Mouse (Mus musculus): ENCODE measurements at regions not wholly inside any gene's neighbourhood (a gene's known extent, or its start where the extent isn't known, plus 50 kb on each side); places are given as distances from the start of the nearest gene placed in this dataset.
A peak's percentile ranks its signal among the peaks of the same experiment; 100 is the strongest.

DNA sequence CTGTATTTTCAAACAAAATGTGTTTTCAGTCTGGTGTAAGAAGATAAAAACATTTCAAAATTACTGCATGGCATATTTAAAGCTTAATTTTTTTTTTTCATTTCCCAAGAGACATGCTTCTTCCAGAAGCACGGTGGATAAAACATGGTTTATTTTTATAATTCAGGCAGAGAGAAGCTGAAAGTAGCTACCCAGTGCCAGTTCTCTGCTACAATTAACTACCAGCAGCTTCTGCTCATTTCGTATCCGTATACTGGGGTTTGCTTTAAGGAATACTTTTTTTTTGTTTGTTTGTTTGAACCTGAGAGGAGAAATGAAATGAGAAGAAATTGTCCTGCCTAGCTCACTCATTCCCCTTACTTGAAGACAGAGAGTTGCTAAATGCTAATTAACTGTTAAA is 98.9 kb upstream of the Tmtc1 start:
- DNase-seq (ENCODE audit: low spot score in 2 of 2): no peak

DNA sequence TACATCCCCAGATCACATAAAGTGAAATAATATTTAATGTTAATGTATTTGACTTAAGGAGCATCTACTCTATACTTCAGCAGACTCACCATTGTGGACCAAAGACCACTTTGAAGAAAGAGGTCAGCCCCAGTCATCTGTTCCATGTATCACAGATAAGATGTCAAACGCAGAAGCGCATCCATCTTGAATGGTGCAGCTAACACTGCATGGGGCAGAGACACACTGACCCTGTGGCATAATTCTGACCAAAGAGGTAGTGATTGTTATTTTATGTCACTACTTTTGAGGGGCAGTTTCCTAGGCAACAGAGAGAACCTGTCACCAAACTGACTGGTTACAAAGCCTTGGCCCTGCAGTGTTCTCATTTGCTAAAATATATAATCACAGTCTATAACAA is 97.8 kb upstream of the Tmtc1 start:
- DNase-seq (ENCODE audit: low spot score in 2 of 2): no peak

DNA sequence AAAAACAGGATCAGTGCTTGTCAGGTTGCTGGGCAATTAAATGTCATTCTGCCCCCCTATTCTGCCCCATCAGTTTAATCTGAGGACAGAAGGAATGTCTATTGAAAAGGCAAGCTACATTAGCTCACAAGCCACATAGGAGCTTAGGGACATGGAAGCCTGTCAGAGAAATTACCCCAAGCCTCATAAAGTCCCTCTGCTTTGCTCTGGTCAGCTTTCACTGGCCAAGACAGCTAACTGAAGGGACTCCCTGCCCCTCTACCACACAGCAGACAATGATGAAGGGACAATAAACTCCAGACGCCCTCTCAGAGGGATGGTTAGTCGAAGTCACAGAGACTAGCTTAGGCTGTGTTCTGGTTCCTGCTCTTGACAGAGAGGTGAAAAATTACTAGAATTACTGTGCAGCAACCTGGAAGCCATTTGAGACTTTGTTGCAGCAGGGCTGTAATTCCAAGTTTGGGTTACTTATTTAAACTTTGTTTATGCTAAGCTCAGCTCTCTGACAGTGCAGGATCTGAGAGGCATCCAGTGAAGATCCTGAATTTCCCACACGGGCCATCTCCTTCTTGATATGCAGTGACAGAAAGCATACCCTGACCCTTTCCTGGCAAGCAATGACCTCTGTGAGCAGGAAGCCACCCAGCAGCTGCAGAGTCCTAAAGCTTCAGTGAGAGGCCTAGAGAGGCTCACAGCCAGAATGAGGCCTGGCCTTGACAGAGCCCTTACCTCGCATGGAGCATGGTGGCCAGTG is 95.2 kb upstream of the Tmtc1 start:
- no peak for DNase-seq (ENCODE audit: low spot score in 2 of 2)

DNA sequence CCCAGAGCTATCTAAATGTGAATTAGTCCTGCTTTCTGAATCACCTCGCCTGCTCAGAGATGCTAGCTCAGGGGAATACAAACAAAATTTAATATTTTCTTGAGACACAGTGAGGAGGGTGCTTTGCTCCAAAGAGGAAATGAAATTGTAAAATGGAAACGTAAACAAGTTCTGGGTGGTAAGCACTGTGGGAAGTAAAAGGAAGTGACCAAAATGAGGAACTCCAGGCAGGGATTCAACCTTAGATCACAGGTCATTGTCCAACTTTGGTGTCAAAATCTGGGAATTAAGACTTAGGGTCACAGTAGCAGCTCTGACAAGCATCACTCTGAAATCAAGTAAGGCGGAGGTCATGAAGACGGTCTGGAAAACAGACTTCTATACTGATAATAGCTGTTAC is 90.2 kb upstream of the Tmtc1 start:
- DNase-seq (ENCODE audit: low spot score in 2 of 2): no peak

DNA sequence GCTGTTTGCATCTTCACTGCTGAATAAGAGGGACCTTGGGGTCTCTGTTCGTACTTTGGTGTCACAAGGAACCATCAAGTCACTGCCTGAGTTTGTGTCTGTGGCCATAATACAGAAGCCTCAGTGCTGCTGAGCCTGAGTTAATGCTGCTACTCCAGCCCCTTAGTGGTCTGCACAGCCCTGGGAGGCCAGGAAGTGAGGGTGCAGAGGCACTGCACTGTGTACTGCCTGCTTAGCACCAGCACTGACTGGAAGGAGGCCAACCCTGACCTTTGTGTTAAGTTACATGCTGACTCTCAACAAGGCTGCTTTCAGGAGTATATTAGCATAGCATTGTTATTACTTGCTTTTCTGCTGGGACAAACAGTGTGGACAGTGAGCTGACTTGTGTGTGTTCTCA is 86.9 kb upstream of the Tmtc1 start:
- DNase-seq (ENCODE audit: low spot score in 2 of 2): no peak

DNA sequence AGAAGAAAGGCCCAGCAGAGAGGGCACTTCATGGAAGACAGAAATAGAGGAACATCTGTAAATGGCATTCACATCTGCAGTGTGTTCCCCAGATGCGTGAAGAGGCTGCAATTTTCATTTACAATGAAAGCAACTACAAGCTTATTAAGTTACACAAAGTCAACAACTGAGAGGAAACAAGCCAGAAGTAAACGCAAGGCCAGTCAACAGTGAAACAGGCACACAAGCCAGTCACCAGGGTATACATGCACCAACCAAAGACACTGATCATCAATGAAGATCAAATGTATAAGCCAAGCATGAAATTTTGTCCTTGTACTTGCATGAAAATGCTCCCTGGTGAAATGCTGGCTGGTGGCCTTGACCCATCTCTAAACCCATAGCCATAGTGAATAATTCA is 84.4 kb upstream of the Tmtc1 start:
- DNase-seq (ENCODE audit: low spot score in 2 of 2): no peak

DNA sequence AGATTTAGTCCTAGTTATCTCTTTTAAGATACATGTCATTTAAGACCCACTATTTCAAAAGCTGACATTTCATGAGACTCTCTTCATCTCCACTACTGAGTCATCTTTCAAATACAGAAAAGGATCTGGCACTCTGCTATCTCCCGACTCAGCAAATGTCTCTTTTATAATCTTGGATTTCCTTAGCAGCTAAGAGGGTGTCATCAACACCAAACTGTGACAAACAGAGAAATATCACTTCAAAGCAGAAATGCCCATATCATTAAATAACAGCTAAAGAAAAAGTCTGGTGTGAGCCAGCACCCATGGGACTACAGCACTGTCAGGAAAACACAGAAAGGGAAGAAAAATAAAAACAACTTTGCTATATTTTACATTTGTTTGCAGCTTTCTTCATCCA is 78.7 kb upstream of the Tmtc1 start:
- no peak for DNase-seq (ENCODE audit: low spot score in 2 of 2)

DNA sequence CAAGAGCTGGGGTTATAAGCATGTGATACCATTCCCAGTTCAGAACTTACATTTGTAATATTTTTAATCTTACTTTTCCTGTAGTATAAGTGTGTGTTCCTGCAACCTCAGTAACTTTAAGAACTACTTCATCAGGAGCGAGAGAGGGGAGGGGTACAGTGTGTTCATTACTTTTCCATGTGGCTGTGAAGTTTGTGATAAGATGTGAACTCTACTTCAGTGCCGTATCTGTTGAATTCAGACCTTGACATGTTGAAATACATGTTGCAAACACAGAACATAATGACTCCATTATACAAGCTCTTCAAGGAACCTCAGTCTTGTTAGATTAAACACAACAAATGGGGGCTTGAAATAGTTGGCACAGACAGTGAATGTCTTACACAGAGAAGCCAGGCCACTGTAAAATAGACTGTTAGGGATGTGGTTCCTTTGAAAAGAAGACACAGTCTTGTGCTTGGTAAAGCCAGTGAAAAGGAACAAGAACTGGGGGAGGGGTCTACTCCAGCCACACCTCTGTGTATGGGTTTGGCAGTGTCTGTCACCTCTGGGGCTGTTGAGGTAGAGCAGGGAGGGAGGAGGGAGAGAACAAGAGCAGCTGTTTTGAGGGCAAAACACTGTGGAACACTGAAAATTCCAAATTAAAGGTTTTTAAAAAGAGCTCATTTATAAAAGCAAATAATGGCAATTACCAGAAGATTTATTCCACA is 73.5 kb upstream of the Tmtc1 start:
- DNase-seq (ENCODE audit: low spot score in 2 of 2): no peak

DNA sequence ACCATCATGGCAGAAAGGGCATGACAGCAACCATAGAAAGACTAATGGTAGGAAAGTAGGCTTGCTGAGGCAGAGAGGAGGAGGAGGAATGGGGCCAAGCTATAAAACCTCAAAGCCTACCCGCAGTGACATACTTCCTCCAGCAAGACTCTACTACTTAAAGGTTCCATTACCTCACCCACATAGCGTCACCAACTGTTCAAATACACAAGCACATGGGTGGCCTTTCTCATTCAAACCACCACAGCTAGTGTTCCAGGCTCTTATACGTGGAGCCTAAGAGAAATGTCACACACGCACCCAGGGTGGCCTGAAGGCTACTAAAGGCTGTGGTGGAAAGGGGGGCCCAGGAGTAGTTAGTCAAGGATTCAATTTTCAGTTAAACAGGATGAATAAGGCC is 72.5 kb upstream of the Tmtc1 start:
- DNase-seq (ENCODE audit: low spot score in 2 of 2): no peak

DNA sequence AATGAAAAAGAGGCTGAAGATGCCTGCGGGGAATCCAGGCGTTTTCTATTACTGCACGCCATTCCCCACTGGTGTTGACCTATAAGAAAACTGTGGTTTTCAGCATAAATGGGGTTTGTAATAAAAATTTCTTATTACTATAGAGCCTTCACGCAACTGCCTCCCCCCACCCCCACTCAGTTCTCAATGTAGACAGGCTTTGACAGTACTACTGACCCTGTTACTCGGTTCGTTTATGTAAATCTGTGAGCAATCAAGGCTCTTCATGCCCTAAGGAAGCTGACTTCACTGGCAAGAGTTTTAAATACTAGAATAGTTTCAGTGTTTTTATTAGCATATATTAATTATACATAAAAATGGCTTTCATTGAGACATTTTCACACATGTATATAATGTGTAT is 70.9 kb upstream of the Tmtc1 start:
- no peak for DNase-seq (ENCODE audit: low spot score in 2 of 2)

DNA sequence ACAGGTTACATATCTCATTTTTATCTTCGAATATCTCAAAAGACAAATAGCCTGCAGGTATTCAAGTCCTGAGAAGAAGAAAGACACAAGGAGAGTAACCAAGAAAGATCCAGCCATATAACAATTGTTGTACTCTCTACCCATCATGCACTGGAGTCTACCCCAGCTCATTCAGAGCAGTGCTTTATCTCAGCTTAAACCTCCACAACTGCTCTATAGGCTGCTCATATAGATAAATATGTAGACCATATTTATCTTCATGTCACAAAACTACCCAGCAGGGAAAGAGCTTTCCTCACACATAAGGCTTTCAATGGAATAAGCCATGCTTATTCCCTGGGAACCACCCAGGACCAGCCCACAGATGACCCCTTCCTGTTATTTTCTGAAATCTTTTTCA is 70.5 kb upstream of the Tmtc1 start:
- no peak for DNase-seq (ENCODE audit: low spot score in 2 of 2)

DNA sequence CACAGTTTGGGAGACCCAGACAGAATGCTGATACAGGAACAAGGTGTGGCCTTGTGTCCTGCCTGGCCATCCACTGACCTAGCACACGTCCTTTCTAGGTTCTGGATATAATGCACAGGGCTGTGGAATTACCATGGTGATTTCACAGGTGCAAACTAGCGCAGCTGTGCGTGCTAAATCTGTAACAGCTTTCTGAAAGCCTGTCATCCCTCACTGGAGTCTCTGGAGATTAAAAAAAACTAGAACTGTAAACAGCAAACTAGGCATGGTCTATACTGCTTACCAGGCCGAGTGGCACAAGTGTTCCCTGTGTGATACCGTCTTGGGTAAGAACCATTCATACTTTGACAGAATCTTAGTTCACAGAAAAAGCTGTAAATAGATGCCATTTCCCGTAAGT is 69.9 kb upstream of the Tmtc1 start:
- peak in 1 of 2 experiments; percentile 9 for DNase-seq (ENCODE audit: low spot score in 2 of 2)

DNA sequence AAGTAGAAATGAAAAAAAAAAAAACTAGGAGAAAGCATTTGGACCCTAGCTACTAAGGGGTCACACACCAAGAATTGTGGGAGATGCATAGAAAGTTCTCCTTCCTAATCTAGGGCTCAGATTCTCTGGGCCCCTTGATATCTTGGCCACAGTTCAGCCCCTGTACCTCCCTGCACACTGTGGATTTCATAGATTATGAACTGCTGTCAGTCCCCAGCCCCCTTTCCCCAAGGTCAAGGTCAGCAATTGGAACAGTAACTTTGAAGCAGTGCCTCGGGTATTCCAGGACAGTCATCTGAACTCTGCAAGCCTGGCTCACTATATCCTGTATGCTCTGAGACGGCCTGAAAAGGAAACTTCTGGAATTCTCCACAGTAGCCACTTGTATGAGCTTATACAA is 68.9 kb upstream of the Tmtc1 start:
- no peak for DNase-seq (ENCODE audit: low spot score in 2 of 2)

DNA sequence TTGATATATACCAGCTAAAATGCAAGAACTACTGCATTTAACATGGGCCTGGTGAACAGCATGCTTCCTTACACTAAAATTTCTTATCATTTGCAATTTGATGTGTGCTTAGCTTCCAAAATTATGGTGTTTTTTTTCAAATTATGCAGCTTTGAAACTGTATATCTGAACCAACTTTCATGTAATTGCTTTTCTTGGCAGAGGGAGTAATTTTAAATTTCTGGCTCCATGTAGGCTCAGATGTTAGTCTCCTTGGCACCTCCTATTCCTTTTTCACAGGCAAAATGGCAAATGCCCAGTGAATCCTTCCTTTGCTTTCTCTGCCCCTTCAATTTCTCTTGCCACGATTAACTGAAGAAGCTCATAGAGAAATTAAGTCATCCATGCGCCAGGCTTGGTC is 61.1 kb upstream of the Tmtc1 start:
- no peak for DNase-seq (ENCODE audit: low spot score in 2 of 2)

DNA sequence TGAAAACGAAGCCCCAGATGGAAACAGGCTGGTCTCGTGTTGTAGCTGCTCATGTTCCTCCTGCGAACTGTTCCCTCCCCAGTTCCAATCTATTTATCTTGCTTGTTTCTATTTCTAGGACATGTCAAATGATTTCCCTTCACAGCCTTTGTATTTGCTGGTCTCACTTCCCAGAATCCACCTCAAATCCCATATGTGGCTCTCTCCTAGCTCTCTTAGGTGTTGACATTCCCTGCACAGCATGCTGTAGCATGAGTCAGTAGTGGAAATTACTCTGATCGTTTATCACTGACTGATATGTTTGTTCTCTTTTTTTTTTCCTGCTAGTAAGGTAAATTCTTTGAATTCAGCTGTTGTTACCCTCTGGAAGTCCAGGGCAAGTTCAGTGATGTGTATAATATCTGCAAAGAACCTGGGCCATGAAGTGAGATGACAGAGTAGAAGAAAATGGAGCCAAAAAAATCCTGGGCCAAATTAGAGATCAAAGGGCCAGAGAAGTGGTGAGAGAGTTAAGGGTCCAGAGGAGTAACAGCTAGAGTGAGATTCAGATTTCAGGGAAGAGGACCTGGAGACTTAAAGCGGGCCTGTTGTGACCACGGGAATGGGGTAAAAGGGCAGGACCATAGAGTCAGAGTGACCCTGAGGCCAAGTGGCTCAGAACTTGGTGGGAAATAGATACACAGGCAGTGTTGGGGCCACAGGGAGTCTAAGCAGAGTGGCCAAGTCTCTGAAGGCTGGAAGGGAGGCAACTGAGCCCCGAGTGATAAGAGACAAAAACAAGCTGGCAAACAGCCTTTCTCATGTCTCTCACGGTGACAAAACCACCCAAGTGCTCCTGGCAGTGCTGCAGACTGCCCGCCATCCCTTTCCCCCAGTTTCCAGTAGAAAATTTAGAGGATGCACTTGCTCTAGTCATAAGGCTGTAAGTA is 56.3 kb upstream of the Tmtc1 start:
- DNase-seq (ENCODE audit: low spot score in 2 of 2): no peak
